Mouse (Mus musculus): ENCODE data around the gene Sept10. TPM values are rescaled to one million over a fixed set of nuclear protein-coding genes. Genes with fewer than 3 reads are reported as not detected.

The Sept10 gene
- polyA plus RNA-seq (2012; rRNA removed): 1.1 and 1.5 TPM in 2 replicates

DNA sequence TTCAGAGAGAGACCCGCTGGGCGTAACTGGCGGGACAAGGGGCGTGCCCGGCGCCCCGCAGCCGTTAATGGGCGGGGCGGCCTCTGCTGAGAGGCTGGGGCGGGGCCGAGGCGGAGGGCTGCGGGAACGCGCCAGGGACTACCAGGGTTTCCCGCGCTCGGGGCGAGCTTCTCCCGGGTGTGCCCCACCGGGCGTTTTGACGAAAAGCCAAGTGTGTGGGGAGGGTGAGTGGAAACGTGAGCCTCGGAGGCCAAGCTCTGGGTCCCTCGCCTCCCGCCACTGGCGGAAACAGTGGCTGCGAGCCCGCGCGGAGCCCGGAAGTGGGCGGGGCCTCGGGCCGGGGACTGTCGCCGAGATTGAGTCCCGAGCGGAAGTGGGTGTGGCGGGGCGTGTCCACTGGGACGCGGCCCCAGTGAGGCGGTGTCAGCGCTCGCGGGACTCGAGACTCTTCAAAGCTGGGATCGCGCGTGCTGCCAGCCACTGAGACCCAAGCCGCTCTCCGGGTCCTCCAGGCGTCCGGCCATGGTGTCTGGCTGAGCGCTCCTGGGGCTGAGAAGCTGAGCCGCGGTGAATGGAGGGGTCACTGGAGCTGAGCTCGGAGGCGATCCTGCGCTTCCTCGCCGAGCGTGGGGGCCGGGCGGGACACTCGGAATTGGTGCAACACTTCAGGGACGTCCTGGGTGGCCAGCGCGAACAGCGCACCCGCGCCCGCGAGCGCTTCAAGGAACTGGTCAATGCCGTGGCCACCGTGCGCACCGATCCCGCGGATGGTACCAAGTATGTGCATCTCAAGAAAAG, at the start of gene Sept10, which contains the start of gene Sowahc:
Gene Sept10 (minus strand): TSS at position 375 of the 798 bp plus-strand sequence.
Gene Sowahc (plus strand): TSS at position 481 of the 798 bp plus-strand sequence.
- Histone ChIP-seq H3K27ac (ENCODE audit: insufficient read depth, low read depth, low read length) (peak within 1 kb of the TSS; percentile 71), H3K36me3 (ENCODE audit: control insufficient read depth, insufficient read depth, low read length) (no peaks in the 10 kb centered on the region), H3K4me1 (ENCODE audit: control insufficient read depth, insufficient read depth, insufficient read length, low read length) (peaks cover 5% of the 10 kb centered on the region), H3K27me3 (ENCODE audit: control insufficient read depth, insufficient read depth, low read length) (no peaks in the 10 kb centered on the region), H3K4me3 (ENCODE audit: low read depth, low read length) (peak within 1 kb of the TSS; percentile 95)
- under 1% methylated on average over 84 of the region's 84 CpGs for WGBS
- TF ChIP-seq POLR2A (IDR thresholded peaks at IDR 0.05; ENCODE audit: low read depth, low read length) (peak; percentile 90), CTCF (IDR thresholded peaks at IDR 0.05; ENCODE audit: extremely low read depth, insufficient read length, insufficient replicate concordance, low read depth, low read length) (no peak)

DNA sequence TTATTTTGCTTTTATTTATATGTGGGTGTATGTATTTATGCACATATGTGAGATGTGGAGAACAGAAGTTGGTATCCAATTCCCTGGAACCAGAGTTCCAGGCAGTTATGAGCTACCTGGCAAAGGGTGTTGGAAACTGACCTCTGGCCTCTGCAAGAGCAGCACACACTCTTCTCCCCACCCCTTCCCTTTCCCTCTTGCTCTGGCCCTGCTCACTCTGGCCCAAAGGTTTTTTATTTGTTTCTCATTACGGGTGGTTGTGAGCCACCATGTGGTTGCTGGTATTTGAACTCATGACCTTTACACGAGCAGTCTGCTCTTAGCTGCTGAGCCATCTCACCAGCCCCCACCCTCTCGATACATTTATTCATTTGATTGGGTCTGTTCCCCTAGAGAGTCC, 47.1 kb upstream of the Sept10 start:
- H3K36me3 ChIP-seq (ENCODE audit: control insufficient read depth, insufficient read depth, low read length): no peaks in the 10 kb centered on the region
- TF ChIP-seq POLR2A (IDR thresholded peaks at IDR 0.05; ENCODE audit: low read depth, low read length): no peak
- no peak for TF ChIP-seq CTCF (IDR thresholded peaks at IDR 0.05; ENCODE audit: extremely low read depth, insufficient read length, insufficient replicate concordance, low read depth, low read length)
- WGBS: 17% methylated on average over 3 of the region's 3 CpGs
- no peaks in the 10 kb centered on the region for H3K27me3 ChIP-seq (ENCODE audit: control insufficient read depth, insufficient read depth, low read length)
- H3K27ac ChIP-seq (ENCODE audit: insufficient read depth, low read depth, low read length): peak overlapping the region; percentile 33
- H3K4me3 ChIP-seq (ENCODE audit: low read depth, low read length): no peak overlapping the region
- H3K4me1 ChIP-seq (ENCODE audit: control insufficient read depth, insufficient read depth, insufficient read length, low read length): peaks cover 35% of the 10 kb centered on the region

DNA sequence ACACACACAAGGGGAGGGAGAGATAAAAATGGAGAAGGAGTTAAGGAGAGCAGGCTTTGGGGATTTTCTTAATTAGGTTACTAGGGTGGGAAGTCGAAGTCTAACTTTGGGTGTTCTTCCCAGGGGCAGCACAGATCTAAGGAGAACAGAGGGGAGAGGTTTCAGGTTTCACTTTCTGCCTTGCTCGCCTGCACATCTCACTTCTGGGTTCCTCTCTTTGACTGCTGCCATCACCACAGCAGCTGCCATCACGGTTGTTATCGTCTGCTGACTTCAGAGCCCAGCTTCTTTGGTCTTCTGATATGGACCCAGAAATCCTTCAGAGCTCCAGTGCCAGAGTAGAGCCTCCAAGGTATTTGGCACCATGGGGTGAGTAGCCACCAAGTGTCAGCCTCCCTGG, 46.5 kb upstream of the Sept10 start:
- H3K36me3 ChIP-seq (ENCODE audit: control insufficient read depth, insufficient read depth, low read length): no peaks in the 10 kb centered on the region
- 21% methylated on average over 4 of the region's 4 CpGs for whole genome bisulfite sequencing
- no peaks in the 10 kb centered on the region for H3K27me3 ChIP-seq (ENCODE audit: control insufficient read depth, insufficient read depth, low read length)
- H3K27ac ChIP-seq (ENCODE audit: insufficient read depth, low read depth, low read length): peak overlapping the region; percentile 36
- TF ChIP-seq CTCF (IDR thresholded peaks at IDR 0.05; ENCODE audit: extremely low read depth, insufficient read length, insufficient replicate concordance, low read depth, low read length): no peak
- TF ChIP-seq POLR2A (IDR thresholded peaks at IDR 0.05; ENCODE audit: low read depth, low read length): no peak
- H3K4me1 ChIP-seq (ENCODE audit: control insufficient read depth, insufficient read depth, insufficient read length, low read length): peaks cover 38% of the 10 kb centered on the region
- H3K4me3 ChIP-seq (ENCODE audit: low read depth, low read length): no peak overlapping the region

DNA sequence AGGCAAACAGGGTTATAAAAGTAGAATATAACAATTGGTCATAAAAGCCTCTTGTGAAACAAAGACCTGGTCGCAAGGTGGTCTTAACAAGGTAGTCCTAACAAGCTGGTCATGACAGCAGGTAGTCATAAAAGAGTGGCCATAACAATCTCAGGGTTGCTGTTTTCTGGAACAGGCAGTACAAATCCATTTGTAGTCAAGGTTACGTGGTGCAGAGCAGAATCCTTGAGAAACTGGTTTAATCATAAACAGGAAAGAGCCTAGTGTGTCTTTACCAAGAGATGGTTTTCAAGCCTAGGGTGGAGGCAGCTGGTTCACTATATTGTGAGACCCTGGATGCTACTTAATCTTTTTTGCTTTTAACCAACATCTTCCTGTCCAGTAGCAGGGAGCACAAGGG, 45.6 kb upstream of the Sept10 start:
- peaks cover 46% of the 10 kb centered on the region for H3K4me1 ChIP-seq (ENCODE audit: control insufficient read depth, insufficient read depth, insufficient read length, low read length)
- WGBS: 23% methylated on average over 2 of the region's 2 CpGs
- no peaks in the 10 kb centered on the region for H3K36me3 ChIP-seq (ENCODE audit: control insufficient read depth, insufficient read depth, low read length)
- no peak overlapping the region for H3K4me3 ChIP-seq (ENCODE audit: low read depth, low read length)
- TF ChIP-seq CTCF (IDR thresholded peaks at IDR 0.05; ENCODE audit: extremely low read depth, insufficient read length, insufficient replicate concordance, low read depth, low read length): no peak
- TF ChIP-seq POLR2A (IDR thresholded peaks at IDR 0.05; ENCODE audit: low read depth, low read length): no peak
- peak overlapping the region; percentile 36 for H3K27ac ChIP-seq (ENCODE audit: insufficient read depth, low read depth, low read length)
- no peaks in the 10 kb centered on the region for H3K27me3 ChIP-seq (ENCODE audit: control insufficient read depth, insufficient read depth, low read length)

DNA sequence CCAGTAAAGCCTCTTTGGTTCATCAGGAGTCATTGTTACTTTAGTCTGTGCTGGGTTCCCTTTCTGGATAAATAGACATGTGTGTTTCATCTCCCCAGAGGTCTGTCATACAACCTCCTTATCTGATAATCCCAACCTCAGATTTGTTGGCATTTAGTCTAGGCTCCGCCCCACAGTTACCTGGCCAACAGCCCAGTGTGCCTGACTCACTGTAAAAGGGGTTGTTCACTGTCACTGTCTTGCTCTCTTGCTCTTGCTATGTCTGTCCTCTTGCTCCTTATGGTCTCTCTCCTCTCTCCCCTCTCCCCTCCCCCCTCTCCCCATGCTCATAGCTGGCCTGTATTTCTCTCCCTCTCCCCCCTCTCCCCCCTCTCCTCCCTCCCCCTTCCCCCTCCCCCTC, 44.5 kb upstream of the Sept10 start:
- Histone ChIP-seq H3K4me3 (ENCODE audit: low read depth, low read length) (no peak overlapping the region), H3K36me3 (ENCODE audit: control insufficient read depth, insufficient read depth, low read length) (no peaks in the 10 kb centered on the region), H3K27me3 (ENCODE audit: control insufficient read depth, insufficient read depth, low read length) (no peaks in the 10 kb centered on the region), H3K27ac (ENCODE audit: insufficient read depth, low read depth, low read length) (peak overlapping the region; percentile 82), H3K4me1 (ENCODE audit: control insufficient read depth, insufficient read depth, insufficient read length, low read length) (peaks cover 45% of the 10 kb centered on the region)
- 12% methylated on average over 1 of the region's 1 CpGs for WGBS
- no peak for TF ChIP-seq POLR2A (IDR thresholded peaks at IDR 0.05; ENCODE audit: low read depth, low read length)
- TF ChIP-seq CTCF (IDR thresholded peaks at IDR 0.05; ENCODE audit: extremely low read depth, insufficient read length, insufficient replicate concordance, low read depth, low read length): no peak

DNA sequence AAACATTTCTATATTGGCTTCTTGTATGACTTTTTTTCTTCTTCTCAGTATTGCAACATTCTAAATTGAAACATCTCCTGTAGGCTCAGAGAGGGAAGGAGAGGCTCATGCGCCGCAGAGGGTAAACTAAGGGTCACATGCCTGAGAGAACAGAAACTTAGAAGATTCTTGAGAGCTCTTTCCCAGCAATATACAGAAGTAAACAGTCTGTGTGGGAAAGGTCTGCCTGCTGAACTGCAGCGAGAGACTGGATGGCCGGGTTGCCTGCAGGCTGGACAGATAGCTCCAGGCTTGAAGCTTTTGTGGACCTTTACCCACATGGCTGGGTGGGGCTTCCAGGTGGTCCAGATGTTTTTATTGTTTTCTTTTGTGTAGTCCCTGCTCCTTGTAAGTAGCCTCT, 44.0 kb upstream of the Sept10 start:
- H3K4me1 ChIP-seq (ENCODE audit: control insufficient read depth, insufficient read depth, insufficient read length, low read length): peaks cover 43% of the 10 kb centered on the region
- H3K4me3 ChIP-seq (ENCODE audit: low read depth, low read length): no peak overlapping the region
- WGBS: 13% methylated on average over 4 of the region's 4 CpGs
- H3K36me3 ChIP-seq (ENCODE audit: control insufficient read depth, insufficient read depth, low read length): no peaks in the 10 kb centered on the region
- H3K27ac ChIP-seq (ENCODE audit: insufficient read depth, low read depth, low read length): peak overlapping the region; percentile 82
- H3K27me3 ChIP-seq (ENCODE audit: control insufficient read depth, insufficient read depth, low read length): no peaks in the 10 kb centered on the region
- TF ChIP-seq POLR2A (IDR thresholded peaks at IDR 0.05; ENCODE audit: low read depth, low read length) (no peak), CTCF (IDR thresholded peaks at IDR 0.05; ENCODE audit: extremely low read depth, insufficient read length, insufficient replicate concordance, low read depth, low read length) (no peak)

DNA sequence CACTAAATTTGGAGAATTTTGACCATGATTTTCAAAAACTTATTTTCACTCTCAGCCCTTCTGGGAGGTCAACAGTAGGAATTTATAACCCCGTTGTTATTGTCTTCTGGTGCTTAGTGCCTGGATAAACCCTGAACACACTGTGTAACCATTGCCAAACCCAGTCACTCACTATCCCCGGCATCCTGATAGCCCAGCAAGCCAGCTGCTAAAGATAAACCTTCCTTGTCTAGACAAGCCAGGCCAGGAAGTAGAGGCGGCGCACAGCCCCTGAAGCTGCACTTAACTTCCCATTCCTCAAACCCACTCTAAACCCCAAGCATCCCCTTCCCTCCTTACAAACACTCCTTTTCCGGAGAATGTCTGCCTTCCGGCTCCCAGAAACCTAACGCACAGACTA, 43.4 kb upstream of the Sept10 start:
- Histone ChIP-seq H3K27me3 (ENCODE audit: control insufficient read depth, insufficient read depth, low read length) (no peaks in the 10 kb centered on the region), H3K36me3 (ENCODE audit: control insufficient read depth, insufficient read depth, low read length) (no peaks in the 10 kb centered on the region), H3K27ac (ENCODE audit: insufficient read depth, low read depth, low read length) (peak overlapping the region; percentile 78), H3K4me3 (ENCODE audit: low read depth, low read length) (no peak overlapping the region), H3K4me1 (ENCODE audit: control insufficient read depth, insufficient read depth, insufficient read length, low read length) (peaks cover 40% of the 10 kb centered on the region)
- TF ChIP-seq POLR2A (IDR thresholded peaks at IDR 0.05; ENCODE audit: low read depth, low read length): no peak
- no peak for TF ChIP-seq CTCF (IDR thresholded peaks at IDR 0.05; ENCODE audit: extremely low read depth, insufficient read length, insufficient replicate concordance, low read depth, low read length)
- WGBS: 34% methylated on average over 7 of the region's 7 CpGs
